Mouse (Mus musculus): Measurements from ENCODE around the gene Bicral. TPM values are rescaled to one million over a fixed set of nuclear protein-coding genes. Genes with fewer than 3 reads are reported as not detected.
"Not testable (repeated sequence)": the region's sequence is repeated elsewhere in the genome, so short reads cannot be mapped to it uniquely, and the experiment has no call there.

Bicral gene
- polyA plus RNA-seq, 1 experiment, result 5.1 TPM

DNA sequence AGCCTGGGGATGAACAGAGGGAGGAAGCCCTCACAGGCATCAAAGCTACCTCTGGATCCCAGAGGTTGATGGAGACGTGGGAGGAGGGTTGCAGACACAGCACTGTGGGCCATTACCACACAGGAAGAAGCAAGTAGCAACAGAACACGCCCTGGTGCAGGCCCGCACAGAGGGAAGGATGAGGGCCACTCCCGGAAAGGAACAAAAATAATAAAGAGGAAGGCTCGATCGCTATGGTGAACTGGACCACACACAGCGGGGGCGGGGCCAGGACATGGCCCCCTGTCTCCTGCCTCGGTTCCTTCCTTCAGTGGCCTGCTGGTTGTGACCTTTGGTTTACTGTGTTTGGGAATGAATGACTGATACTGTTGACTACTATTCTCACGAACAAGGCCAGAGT lies 58.6 kb downstream of the Bicral start:
- H3K79me2 ChIP-seq (ENCODE audit: control insufficient read depth, insufficient read depth), result no peaks in the 10 kb centered on the region
- no peak for TF ChIP-seq SRF (IDR thresholded peaks at IDR 0.05; ENCODE audit: control insufficient read depth, insufficient read length, low read depth)
- no peak for TF ChIP-seq TCF12 (IDR thresholded peaks at IDR 0.05; ENCODE audit: insufficient read depth, poor library complexity, severe bottlenecking)
- TF ChIP-seq USF1 (IDR thresholded peaks at IDR 0.05; ENCODE audit: low read depth), result no peak
- TF ChIP-seq TCF3 (IDR thresholded peaks at IDR 0.05; ENCODE audit: insufficient read length, low read depth), result no peak
- TF ChIP-seq MYOD1 (IDR thresholded peaks at IDR 0.05; ENCODE audit: control insufficient read depth in 1 of 3, insufficient read length in 2 of 3, low read depth in 2 of 3), result no peak
- TF ChIP-seq MYOG (IDR thresholded peaks at IDR 0.05; ENCODE audit: control insufficient read depth in 1 of 3, insufficient read depth in 1 of 3, insufficient read length in 2 of 3, low read depth in 2 of 3), result no peak
- TF ChIP-seq POLR2A (IDR thresholded peaks at IDR 0.05; ENCODE audit: insufficient read length, low read depth), result no peak
- no peak for TF ChIP-seq REST (IDR thresholded peaks at IDR 0.05; ENCODE audit: insufficient read depth, insufficient read length)
- no peak for TF ChIP-seq MAX (IDR thresholded peaks at IDR 0.05; ENCODE audit: low read depth)
- TF ChIP-seq CEBPB (IDR thresholded peaks at IDR 0.05; ENCODE audit: insufficient read depth, poor library complexity, severe bottlenecking), result no peak
- no peak for TF ChIP-seq POLR2AphosphoS2 (IDR thresholded peaks at IDR 0.05; ENCODE audit: insufficient read length, low read depth)
- TF ChIP-seq E2F4 (IDR thresholded peaks at IDR 0.05; ENCODE audit: insufficient read depth), result no peak
- no peaks in the 10 kb centered on the region for H3K27me3 ChIP-seq (ENCODE audit: control insufficient read depth, insufficient read depth, insufficient read length)
- H3K4me3 ChIP-seq, result no peak overlapping the region
- H3K36me3 ChIP-seq (ENCODE audit: control insufficient read depth, insufficient read depth), result peaks cover under 1% of the 10 kb centered on the region
- no peak overlapping the region for H3ac ChIP-seq (ENCODE audit: control insufficient read depth, insufficient read length)
- H3K4me2 ChIP-seq (ENCODE audit: low read depth), result no peak overlapping the region

DNA sequence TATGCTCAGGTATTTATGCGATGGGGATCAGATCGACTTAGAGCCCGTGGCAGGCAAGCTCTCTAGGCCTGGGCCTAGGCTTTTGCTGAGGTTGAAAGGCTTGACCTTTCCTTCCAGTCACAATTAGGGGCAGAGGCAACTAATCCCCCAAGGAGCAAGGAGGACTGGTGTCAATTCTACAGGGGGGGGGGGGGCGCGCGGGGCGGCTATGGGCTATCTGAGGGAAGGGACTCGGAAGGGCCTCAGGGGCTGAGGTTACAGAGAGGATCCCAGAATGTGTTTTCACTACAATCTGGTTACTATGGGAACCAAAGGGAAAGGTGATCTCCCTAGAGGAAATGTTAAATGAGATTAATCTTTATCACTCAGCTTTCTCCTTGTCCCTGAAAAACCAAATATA lies 60.9 kb downstream of the Bicral start:
- no peaks in the 10 kb centered on the region for H3K27me3 ChIP-seq (ENCODE audit: control insufficient read depth, insufficient read depth, insufficient read length)
- no peak overlapping the region for H3K4me3 ChIP-seq
- no peaks in the 10 kb centered on the region for H3K36me3 ChIP-seq (ENCODE audit: control insufficient read depth, insufficient read depth)
- TF ChIP-seq POLR2AphosphoS2 (IDR thresholded peaks at IDR 0.05; ENCODE audit: insufficient read length, low read depth) (no peak), SRF (IDR thresholded peaks at IDR 0.05; ENCODE audit: control insufficient read depth, insufficient read length, low read depth) (no peak), MYOD1 (IDR thresholded peaks at IDR 0.05; ENCODE audit: control insufficient read depth in 1 of 3, insufficient read length in 2 of 3, low read depth in 2 of 3) (no peak), MYOG (IDR thresholded peaks at IDR 0.05; ENCODE audit: control insufficient read depth in 1 of 3, insufficient read depth in 1 of 3, insufficient read length in 2 of 3, low read depth in 2 of 3) (no peak), POLR2A (IDR thresholded peaks at IDR 0.05; ENCODE audit: insufficient read length, low read depth) (no peak), TCF12 (IDR thresholded peaks at IDR 0.05; ENCODE audit: insufficient read depth, poor library complexity, severe bottlenecking) (no peak), CEBPB (IDR thresholded peaks at IDR 0.05; ENCODE audit: insufficient read depth, poor library complexity, severe bottlenecking) (no peak), REST (IDR thresholded peaks at IDR 0.05; ENCODE audit: insufficient read depth, insufficient read length) (no peak), TCF3 (IDR thresholded peaks at IDR 0.05; ENCODE audit: insufficient read length, low read depth) (no peak), USF1 (IDR thresholded peaks at IDR 0.05; ENCODE audit: low read depth) (no peak), MAX (IDR thresholded peaks at IDR 0.05; ENCODE audit: low read depth) (no peak), E2F4 (IDR thresholded peaks at IDR 0.05; ENCODE audit: insufficient read depth) (no peak)
- no peaks in the 10 kb centered on the region for H3K79me2 ChIP-seq (ENCODE audit: control insufficient read depth, insufficient read depth)
- no peak overlapping the region for H3K4me2 ChIP-seq (ENCODE audit: low read depth)
- no peak overlapping the region for H3ac ChIP-seq (ENCODE audit: control insufficient read depth, insufficient read length)

GRCm38 (mm10) chr17:46796743-46797142 lies 61.5 kb downstream of the Bicral start:
- Histone ChIP-seq H3K79me2 (ENCODE audit: control insufficient read depth, insufficient read depth) (no peaks in the 10 kb centered on the region), H3K27me3 (ENCODE audit: control insufficient read depth, insufficient read depth, insufficient read length) (no peaks in the 10 kb centered on the region), H3ac (ENCODE audit: control insufficient read depth, insufficient read length) (no peak overlapping the region), H3K4me2 (ENCODE audit: low read depth) (no peak overlapping the region), H3K36me3 (ENCODE audit: control insufficient read depth, insufficient read depth) (no peaks in the 10 kb centered on the region), H3K4me3 (no peak overlapping the region)
- TF ChIP-seq TCF12 (IDR thresholded peaks at IDR 0.05; ENCODE audit: insufficient read depth, poor library complexity, severe bottlenecking) (no peak), REST (IDR thresholded peaks at IDR 0.05; ENCODE audit: insufficient read depth, insufficient read length) (no peak), MYOD1 (IDR thresholded peaks at IDR 0.05; ENCODE audit: control insufficient read depth in 1 of 3, insufficient read length in 2 of 3, low read depth in 2 of 3) (no peak), MYOG (IDR thresholded peaks at IDR 0.05; ENCODE audit: control insufficient read depth in 1 of 3, insufficient read depth in 1 of 3, insufficient read length in 2 of 3, low read depth in 2 of 3) (no peak), CEBPB (IDR thresholded peaks at IDR 0.05; ENCODE audit: insufficient read depth, poor library complexity, severe bottlenecking) (no peak), POLR2A (IDR thresholded peaks at IDR 0.05; ENCODE audit: insufficient read length, low read depth) (no peak), MAX (IDR thresholded peaks at IDR 0.05; ENCODE audit: low read depth) (no peak), USF1 (IDR thresholded peaks at IDR 0.05; ENCODE audit: low read depth) (no peak), SRF (IDR thresholded peaks at IDR 0.05; ENCODE audit: control insufficient read depth, insufficient read length, low read depth) (no peak), POLR2AphosphoS2 (IDR thresholded peaks at IDR 0.05; ENCODE audit: insufficient read length, low read depth) (no peak), E2F4 (IDR thresholded peaks at IDR 0.05; ENCODE audit: insufficient read depth) (no peak), TCF3 (IDR thresholded peaks at IDR 0.05; ENCODE audit: insufficient read length, low read depth) (no peak)

DNA sequence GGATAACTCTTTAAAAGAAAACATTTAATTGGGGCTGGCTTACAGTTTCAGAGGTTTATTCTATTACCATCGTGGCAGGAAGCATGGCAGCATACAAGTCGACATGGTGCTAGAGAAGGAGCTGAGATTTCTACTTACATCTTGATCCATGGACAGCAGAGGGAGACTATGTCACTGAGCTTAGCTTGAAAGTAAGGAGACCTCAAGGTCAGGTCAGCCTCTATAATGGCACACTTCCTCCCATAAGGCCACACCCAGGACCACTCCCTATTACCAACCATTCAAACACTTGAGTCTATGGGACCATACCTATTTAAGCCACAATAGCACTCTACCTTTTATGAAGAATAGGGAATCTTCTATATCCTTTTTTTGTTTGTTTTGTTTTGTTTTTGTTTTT lies 65.3 kb downstream of the Bicral start:
- H3K36me3 ChIP-seq (ENCODE audit: control insufficient read depth, insufficient read depth), result no peaks in the 10 kb centered on the region
- no peak overlapping the region for H3K4me3 ChIP-seq
- H3K79me2 ChIP-seq (ENCODE audit: control insufficient read depth, insufficient read depth), result no peaks in the 10 kb centered on the region
- H3ac ChIP-seq (ENCODE audit: control insufficient read depth, insufficient read length), result no peak overlapping the region
- no peak for TF ChIP-seq MYOD1 (IDR thresholded peaks at IDR 0.05; ENCODE audit: control insufficient read depth in 1 of 3, insufficient read length in 2 of 3, low read depth in 2 of 3)
- no peak for TF ChIP-seq TCF12 (IDR thresholded peaks at IDR 0.05; ENCODE audit: insufficient read depth, poor library complexity, severe bottlenecking)
- no peak for TF ChIP-seq SRF (IDR thresholded peaks at IDR 0.05; ENCODE audit: control insufficient read depth, insufficient read length, low read depth)
- TF ChIP-seq REST (IDR thresholded peaks at IDR 0.05; ENCODE audit: insufficient read depth, insufficient read length), result no peak
- no peak for TF ChIP-seq USF1 (IDR thresholded peaks at IDR 0.05; ENCODE audit: low read depth)
- TF ChIP-seq POLR2AphosphoS2 (IDR thresholded peaks at IDR 0.05; ENCODE audit: insufficient read length, low read depth), result no peak
- TF ChIP-seq MYOG (IDR thresholded peaks at IDR 0.05; ENCODE audit: control insufficient read depth in 1 of 3, insufficient read depth in 1 of 3, insufficient read length in 2 of 3, low read depth in 2 of 3), result no peak
- TF ChIP-seq CEBPB (IDR thresholded peaks at IDR 0.05; ENCODE audit: insufficient read depth, poor library complexity, severe bottlenecking), result no peak
- TF ChIP-seq MAX (IDR thresholded peaks at IDR 0.05; ENCODE audit: low read depth), result no peak
- TF ChIP-seq E2F4 (IDR thresholded peaks at IDR 0.05; ENCODE audit: insufficient read depth), result no peak
- H3K27me3 ChIP-seq (ENCODE audit: control insufficient read depth, insufficient read depth, insufficient read length), result no peaks in the 10 kb centered on the region
- H3K4me2 ChIP-seq (ENCODE audit: low read depth), result no peak overlapping the region

DNA sequence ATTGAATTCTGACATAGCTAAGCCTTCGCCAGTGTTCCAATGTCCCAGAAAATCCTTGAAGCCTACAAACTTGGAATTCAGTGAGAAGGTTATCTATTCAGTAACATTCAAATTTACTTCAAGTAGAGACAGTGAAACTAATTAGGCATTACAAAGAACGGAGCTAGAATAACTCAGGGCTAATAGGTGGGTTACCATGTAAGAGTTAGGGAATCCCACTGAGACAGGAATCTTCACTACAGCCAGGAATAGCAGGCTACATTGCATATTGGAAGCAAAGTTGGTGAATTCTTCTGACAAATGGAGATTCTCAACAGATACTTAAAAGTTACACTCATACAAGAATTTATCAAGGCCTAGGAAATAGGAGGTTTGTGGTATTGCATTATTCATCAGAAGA lies 70.3 kb downstream of the Bicral start:
- not testable (repeated sequence) for H3K4me3 ChIP-seq; H3K36me3 ChIP-seq (ENCODE audit: control insufficient read depth, insufficient read depth); H3K79me2 ChIP-seq (ENCODE audit: control insufficient read depth, insufficient read depth); H3ac ChIP-seq (ENCODE audit: control insufficient read depth, insufficient read length); H3K4me2 ChIP-seq (ENCODE audit: low read depth); H3K27me3 ChIP-seq (ENCODE audit: control insufficient read depth, insufficient read depth, insufficient read length)

All from myocyte (in vitro differentiated cells).